ENCODE assay signal across 8 mouse cellular contexts in genomic region chr12:54830574-54830973, GRCm38 (mm10). TPM values are rescaled to one million over a fixed set of nuclear protein-coding genes. Genes with fewer than 3 reads are reported as not detected.
A peak's percentile ranks its signal among the peaks of the same experiment; 100 is the strongest.
DNase-seq lines count a peak whose midpoint lies in the region; ATAC-seq and TF ChIP-seq lines count a peak whose summit lies in the region.

No protein-coding gene starts in this region.

- peak; percentile 73 for DNase-seq in R1 (ENCODE audit: low read depth, low spot score)
- DNase-seq in cerebellum, postnatal 10 days: peak; percentile 90 to 91
- peak; percentile 54 to 80 for DNase-seq in frontal cortex, postnatal 14 days (ENCODE audit: low spot score in 2 of 2)
- DNase-seq in induced T-regulatory cell, adult 2 months (ENCODE audit: low read depth): peak; percentile 87
- DNase-seq in left cerebral cortex, adult 2 months (ENCODE audit: extremely low spot score in 1 of 2, low spot score in 2 of 2): peak; percentile 77 to 81
- peak; percentile 85 for DNase-seq in right cerebral cortex, postnatal 14 days
- peak; percentile 71 to 83 for DNase-seq in urinary bladder, postnatal 36 days (ENCODE audit: low spot score in 2 of 2)

- TF ChIP-seq CTCF in left cerebral cortex, adult 2 months (IDR thresholded peaks at IDR 0.05): peak; percentile 96

- peak; percentile 85 for ATAC-seq in megakaryocyte-erythroid progenitor cell, adult 5-6 weeks (replicated peaks; ENCODE audit: low FRiP score, low TSS enrichment, poor library complexity, severe bottlenecking)

- intact Hi-C loops in left cerebral cortex, adult 2 months (cut with DNase I): loop anchor here (1.0 to 10.0 kb wide), 2 partner anchors 49 to 154 kb away; partner anchors contain the start of gene Gm20403

- H3K27ac ChIP-seq in left cerebral cortex, adult 2 months: no peak overlapping the region

- no peak overlapping the region for H3K4me3 ChIP-seq in left cerebral cortex, adult 2 months

RNA-seq across cellular contexts. Expression of gene Cfl2, which starts 32.1 kb away (rescaled TPM):
- total RNA-seq in left cerebral cortex, adult 2 months (2021): 100 to 1,000 TPM; 102 to 115 TPM
- 29.8 and 41.6 TPM in 2 replicates for total RNA-seq in megakaryocyte-erythroid progenitor cell, adult 5-6 weeks (2014; fragmentation: Nextera tagmentation)
- 22.7 and 31.5 TPM in 2 replicates for total RNA-seq in megakaryocyte-erythroid progenitor cell, adult 5-6 weeks (2017)

RNA-seq across cellular contexts. Expression of gene Snx6, which starts 35.1 kb away (rescaled TPM):
- total RNA-seq in left cerebral cortex, adult 2 months (2021): 10 to 100 TPM; 39.5 to 43.1 TPM
- total RNA-seq in megakaryocyte-erythroid progenitor cell, adult 5-6 weeks (2014; fragmentation: Nextera tagmentation): 30.9 and 34.0 TPM in 2 replicates
- total RNA-seq in megakaryocyte-erythroid progenitor cell, adult 5-6 weeks (2017): 56.9 and 74.7 TPM in 2 replicates
